Mouse (Mus musculus) MEL (cell line): ENCODE data around the gene Gatad2a.

Experiments used
- CHD1 ChIP-seq: IDR thresholded peaks from 2 replicates; pipeline ENCODE4 v1.6.1; 2012; ENCODE audit warnings: low read depth, mild to moderate bottlenecking, inconsistent platforms, low read length, improper control_type of control experiment
- CTCF ChIP-seq, 3 experiments: IDR thresholded peaks in 2 of 3; conservative IDR thresholded peaks in 1 of 3; 2 replicates each; pipeline ENCODE4 v1.5.1; 2011 to 2012; ENCODE audit warnings: low read length in 3 of 3, low read depth in 2 of 3, mild to moderate bottlenecking in 2 of 3, improper control_type of control experiment in 1 of 3, inconsistent platforms in 1 of 3, mixed read lengths in 1 of 3, moderate library complexity in 1 of 3; ENCODE audit not compliant: control insufficient read depth in 1 of 3, insufficient read depth in 1 of 3, poor library complexity in 1 of 3, severe bottlenecking in 1 of 3
- E2F4 ChIP-seq: IDR thresholded peaks from 2 replicates; pipeline ENCODE4 v1.6.1; 2011; ENCODE audit warnings: low read depth, low read length, improper control_type of control experiment, borderline replicate concordance
- ELF1 ChIP-seq: IDR thresholded peaks from 2 replicates; pipeline ENCODE4 v1.6.1; 2014; ENCODE audit warnings: low read depth, mild to moderate bottlenecking, inconsistent platforms, low read length, improper control_type of control experiment, moderate library complexity
- EP300 ChIP-seq, 2 experiments: IDR thresholded peaks; 2 replicates each; pipeline ENCODE4 v1.6.1; 2011; ENCODE audit warnings: improper control_type of control experiment in 2 of 2, low read length in 2 of 2, low read depth in 1 of 2, mild to moderate bottlenecking in 1 of 2
- MEF2A ChIP-seq: IDR thresholded peaks from 2 replicates; pipeline ENCODE4 v1.6.1; 2014; ENCODE audit warnings: low read depth, mild to moderate bottlenecking, inconsistent platforms, low read length, improper control_type of control experiment; ENCODE audit not compliant: poor library complexity, insufficient replicate concordance, severe bottlenecking; ENCODE audit errors: extremely low read depth
- NRF1 ChIP-seq: IDR thresholded peaks from 2 replicates; pipeline ENCODE4 v1.6.1; 2014; ENCODE audit warnings: low read depth, mild to moderate bottlenecking, inconsistent platforms, low read length, improper control_type of control experiment, moderate library complexity; ENCODE audit not compliant: poor library complexity, insufficient read depth, severe bottlenecking
- POLR2A ChIP-seq, 2 experiments: IDR thresholded peaks; 2 replicates each; pipeline ENCODE4 v1.6.1; 2011 to 2012; ENCODE audit warnings: low read length in 2 of 2, mild to moderate bottlenecking in 2 of 2, control low read depth in 1 of 2, improper control_type of control experiment in 1 of 2, low read depth in 1 of 2, moderate library complexity in 1 of 2; ENCODE audit not compliant: control insufficient read depth in 1 of 2, insufficient read depth in 1 of 2, poor library complexity in 1 of 2
- TAL1 ChIP-seq: IDR thresholded peaks from 2 replicates; pipeline ENCODE4 v1.6.1; 2012; ENCODE audit warnings: mild to moderate bottlenecking, inconsistent platforms, low read length, moderate library complexity, mixed read lengths
- TCF12 ChIP-seq: IDR thresholded peaks from 2 replicates; pipeline ENCODE4 v1.6.1; 2014; ENCODE audit warnings: low read depth, mild to moderate bottlenecking, inconsistent platforms, low read length, improper control_type of control experiment, moderate library complexity
- UBTF ChIP-seq: IDR thresholded peaks from 2 replicates; pipeline ENCODE4 v1.6.1; 2012; ENCODE audit warnings: low read depth, mild to moderate bottlenecking, inconsistent platforms, low read length, improper control_type of control experiment, moderate library complexity, borderline replicate concordance; ENCODE audit not compliant: insufficient read depth
- ZC3H11A ChIP-seq: IDR thresholded peaks from 2 replicates; pipeline ENCODE4 v1.6.1; 2012; ENCODE audit warnings: low read depth, mild to moderate bottlenecking, inconsistent platforms, low read length, improper control_type of control experiment
- ZNF384 ChIP-seq: IDR thresholded peaks from 2 replicates; pipeline ENCODE4 v1.6.1; 2012; ENCODE audit warnings: low read depth, mild to moderate bottlenecking, inconsistent platforms, low read length, improper control_type of control experiment

GRCm38 (mm10) chr8:69938245-69938982 is 57.8 kb downstream of the Gatad2a start:
- TF ChIP-seq E2F4 (no peak), ZC3H11A (no peak), TCF12 (no peak), UBTF (no peak), POLR2A (IDR thresholded peaks at IDR 0.05; ENCODE audit: control insufficient read depth in 1 of 2, insufficient read depth in 1 of 2, low read depth in 1 of 2, low read length in 2 of 2, poor library complexity in 1 of 2) (no peak), EP300 (IDR thresholded peaks at IDR 0.05; ENCODE audit: low read depth in 1 of 2, low read length in 2 of 2) (no peak), ELF1 (no peak), TAL1 (no peak), CHD1 (no peak), CTCF (IDR thresholded peaks at IDR 0.05 in 2 of 3, conservative IDR thresholded peaks at IDR 0.05 in 1 of 3; ENCODE audit: control insufficient read depth in 1 of 3, insufficient read depth in 1 of 3, low read depth in 2 of 3, low read length in 3 of 3, poor library complexity in 1 of 3, severe bottlenecking in 1 of 3) (peak in 1 of 3 experiments; percentile 9; a peak in 1 of 6 replicates), MEF2A (no peak), ZNF384 (no peak), NRF1 (no peak)
